Mouse (Mus musculus) layer of hippocampus, adult 9-10 months (tissue): ENCODE results near the gene Zdhhc19.

Experiments used
- DNase-seq: peaks from one replicate; pipeline ENCODE4 v3.0.0; 2022; ENCODE audit warnings: low spot score

Zdhhc19 gene

DNA sequence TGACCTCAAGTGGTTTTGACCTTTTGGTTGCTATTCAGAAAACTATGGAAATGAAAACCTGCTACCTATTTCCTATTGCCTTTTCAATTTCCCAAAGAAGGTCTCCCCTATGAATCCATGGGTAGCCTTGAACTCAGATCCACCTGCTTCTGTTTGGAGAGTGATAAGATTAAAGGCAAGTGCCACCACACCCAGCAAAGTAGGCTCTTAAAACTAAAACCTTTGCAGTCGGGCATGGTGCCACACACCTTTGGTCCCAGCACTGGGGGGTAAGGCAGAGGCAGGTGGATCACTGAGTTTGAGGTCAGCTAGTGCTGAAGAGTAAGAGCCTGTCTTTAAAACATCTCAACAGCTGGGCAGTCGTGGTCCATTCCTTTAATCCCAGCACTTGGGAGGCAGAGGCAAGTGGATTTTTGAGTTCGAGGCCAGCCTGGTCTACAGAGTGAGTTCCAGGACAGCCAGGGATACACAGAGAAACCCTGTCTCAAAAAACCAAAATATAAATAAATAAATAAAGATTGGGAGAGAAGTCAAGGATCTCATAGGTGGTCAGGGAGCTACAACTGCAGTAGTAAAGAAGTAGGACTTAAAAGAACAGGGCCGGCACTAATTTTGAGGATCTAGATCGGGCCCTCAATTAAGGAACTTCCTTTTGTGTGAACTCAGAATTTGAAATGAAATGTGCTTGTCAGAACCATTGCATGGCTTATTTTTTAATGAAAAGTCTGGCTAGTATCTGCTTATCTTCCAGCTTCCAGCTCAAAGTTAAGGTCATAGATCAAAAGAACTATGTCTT, 114.6 kb downstream of the Zdhhc19 start:
- no peak for DNase-seq
